Mouse (Mus musculus) hindbrain, embryonic 13.5 days (tissue): ENCODE results near the gene Mapk10. TPM values are rescaled to one million over a fixed set of nuclear protein-coding genes. Genes with fewer than 3 reads are reported as not detected.

Experiments
- ATAC-seq: fragments of 200-750 bp; cut with Nextera tagmentation; 2 replicates; pipeline ENCODE4 v1.8.0; 2017; ENCODE audit warnings: moderate TSS enrichment; ENCODE audit not compliant: low FRiP score
- H3K27ac ChIP-seq: fragments of 300-500 bp; sonication (generic); 2 replicates; pipeline ENCODE4 v1.5.1; 2015; ENCODE audit warnings: inconsistent platforms, mild to moderate bottlenecking, moderate library complexity
- H3K27me3 ChIP-seq: fragments of 300-500 bp; sonication (generic); 2 replicates; pipeline ENCODE4 v1.6.1; 2015; ENCODE audit warnings: mild to moderate bottlenecking, inconsistent platforms
- H3K36me3 ChIP-seq: fragments of 300-500 bp; sonication (generic); 2 replicates; pipeline ENCODE4 v1.6.1; 2015; ENCODE audit warnings: mild to moderate bottlenecking, inconsistent platforms
- H3K4me1 ChIP-seq: fragments of 300-500 bp; sonication (generic); replicated peaks from 2 replicates; pipeline ENCODE4 v1.6.1; 2015; ENCODE audit warnings: inconsistent platforms
- H3K4me2 ChIP-seq: fragments of 300-500 bp; sonication (generic); 2 replicates; pipeline ENCODE4 v1.6.1; 2015; ENCODE audit warnings: inconsistent platforms, mild to moderate bottlenecking, moderate library complexity
- H3K4me3 ChIP-seq: fragments of 300-500 bp; sonication (generic); 2 replicates; pipeline ENCODE4 v1.5.1; 2015; ENCODE audit warnings: mild to moderate bottlenecking, inconsistent platforms
- H3K9ac ChIP-seq: fragments of 300-500 bp; sonication (generic); 2 replicates; pipeline ENCODE4 v1.6.1; 2015; ENCODE audit warnings: mild to moderate bottlenecking, inconsistent platforms
- H3K9me3 ChIP-seq: fragments of 300-500 bp; sonication (generic); 2 replicates; pipeline ENCODE4 v1.6.1; 2016; ENCODE audit warnings: inconsistent platforms
- WGBS: fragments of 180-500 bp; shearing (Covaris S2); methylation state at CpG from one replicate; pipeline ENCODE4 v1.1.7; 2015; 5-methylcytosine and 5-hydroxymethylcytosine counted together
- polyA plus RNA-seq: library from polyadenylated mRNA; unstranded; fragments of >200 nt; fragmentation: Nextera tagmentation; extraction: Ambion mirVana; gene quantifications from 2 replicates; pipeline ENCODE4 v1.2.1, GENCODE M21; 2015

The Mapk10 gene
- polyA plus RNA-seq, result 88.8 and 101 TPM in 2 replicates

DNA sequence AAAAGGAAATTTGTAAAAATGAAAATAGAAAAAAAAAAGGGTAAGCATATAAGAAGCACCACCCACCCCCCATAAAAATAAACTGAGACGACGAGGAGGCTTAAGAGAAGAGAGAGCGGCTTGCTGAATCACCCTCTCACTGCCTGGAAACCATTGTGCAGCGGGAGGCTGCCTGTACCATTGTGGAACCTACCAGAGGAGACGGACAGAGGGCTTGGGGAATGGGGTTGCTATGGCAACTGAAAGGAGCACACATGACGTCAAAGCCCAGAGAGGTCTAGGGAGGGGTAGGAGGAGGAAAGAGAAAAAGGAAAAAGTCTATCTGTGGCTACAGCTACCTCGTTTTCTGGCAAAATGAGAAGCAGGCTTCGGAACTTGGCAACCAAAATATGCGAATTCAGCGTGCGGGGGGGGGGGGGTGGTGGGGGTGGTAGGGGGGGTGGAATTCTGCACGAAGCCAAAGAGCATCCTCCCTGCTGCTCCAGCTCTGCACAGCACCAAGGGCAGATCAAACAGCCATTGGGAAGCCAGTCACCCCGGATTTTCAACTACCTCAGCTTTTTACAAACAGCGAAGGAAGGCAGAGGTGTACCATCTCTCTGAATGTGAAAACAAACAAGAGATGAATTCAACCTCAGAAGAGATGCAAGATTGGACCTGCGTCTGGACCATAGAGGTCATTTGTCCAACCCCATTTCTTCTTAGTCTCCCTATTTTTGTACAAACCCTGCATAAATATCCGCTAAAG, at the start of gene Mapk10:
Gene Mapk10, minus strand, starts transcription at position 234 of the 748 bp plus-strand sequence.
- H3K4me1 ChIP-seq, result peaks cover 33% of the 10 kb centered on the region
- H3K9me3 ChIP-seq, result no peaks in the 10 kb centered on the region; the same call in 1 of the 2 replicates
- H3K27ac ChIP-seq, result peak within 1 kb of the TSS; percentile 95
- peak; percentile 97 for ATAC-seq
- no peaks in the 10 kb centered on the region for H3K27me3 ChIP-seq
- peak within 1 kb of the TSS; percentile 76 for H3K4me2 ChIP-seq
- H3K36me3 ChIP-seq, result no peaks in the 10 kb centered on the region
- peak within 1 kb of the TSS; percentile 64 for H3K4me3 ChIP-seq
- 7% methylated on average over 16 of the region's 16 CpGs for WGBS
- H3K9ac ChIP-seq, result peak within 1 kb of the TSS; percentile 91

- WGBS, result 95% methylated on average over 5 of the region's 5 CpGs
- Histone ChIP-seq H3K4me1 (no peaks in the 10 kb centered on the region), H3K4me3 (no peak overlapping the region), H3K27me3 (no peaks in the 10 kb centered on the region), H3K9me3 (no peaks in the 10 kb centered on the region), H3K4me2 (no peak overlapping the region), H3K36me3 (no peaks in the 10 kb centered on the region), H3K9ac (no peak overlapping the region), H3K27ac (no peak overlapping the region)
- no peak for ATAC-seq
Measured at GRCm38 (mm10) chr5:103256144-103256543, 45.0 kb upstream of the Mapk10 start.

DNA sequence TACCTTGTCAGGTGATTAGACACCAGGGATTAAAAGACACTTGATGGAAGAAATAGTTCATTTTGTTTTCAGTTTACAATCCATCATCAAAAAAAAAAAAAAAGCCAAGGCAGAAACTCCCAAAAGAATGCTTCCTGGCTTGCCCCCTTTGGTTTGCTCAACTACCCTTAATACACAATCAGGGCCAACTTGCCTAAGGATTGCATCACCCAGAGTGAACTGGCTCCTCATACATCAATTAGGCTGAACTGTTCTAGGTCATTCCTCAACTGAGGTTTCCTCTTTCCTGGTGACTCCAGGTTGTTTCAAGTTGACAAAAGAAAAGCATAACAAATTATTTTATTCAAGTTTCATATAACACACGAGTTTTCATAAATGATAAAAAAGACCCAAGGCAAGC, 31.3 kb upstream of the Mapk10 start:
- WGBS, result 88% methylated on average over 1 of the region's 1 CpGs
- no peak for ATAC-seq
- no peak overlapping the region for H3K9ac ChIP-seq
- no peaks in the 10 kb centered on the region for H3K4me1 ChIP-seq
- no peak overlapping the region for H3K4me3 ChIP-seq
- H3K9me3 ChIP-seq, result peaks cover 7% of the 10 kb centered on the region; the same call in 1 of the 2 replicates
- no peaks in the 10 kb centered on the region for H3K27me3 ChIP-seq
- no peak overlapping the region for H3K27ac ChIP-seq
- no peaks in the 10 kb centered on the region for H3K36me3 ChIP-seq
- no peak overlapping the region for H3K4me2 ChIP-seq

DNA sequence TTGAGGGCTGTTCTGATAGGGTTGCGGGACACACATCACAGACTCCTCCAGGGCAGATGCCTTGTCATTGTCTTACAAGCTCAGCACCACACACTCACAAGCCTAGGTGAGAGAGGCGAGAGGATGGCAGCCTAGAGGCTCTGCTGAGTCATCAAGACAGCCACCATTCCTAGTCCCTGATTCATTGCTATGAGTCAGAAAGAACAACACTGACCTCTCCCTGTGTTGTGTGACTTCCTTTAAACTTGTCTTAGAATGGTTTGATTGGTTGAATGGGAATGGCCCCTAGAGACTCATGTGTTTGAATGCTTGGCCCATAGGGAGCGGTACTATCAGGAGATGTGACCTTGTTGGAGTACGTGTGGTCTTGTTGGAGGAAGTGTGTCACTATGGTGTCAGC, 20.7 kb upstream of the Mapk10 start:
- ATAC-seq, result no peak
- H3K27ac ChIP-seq, result no peak overlapping the region
- 89% methylated on average over 4 of the region's 4 CpGs for WGBS

DNA sequence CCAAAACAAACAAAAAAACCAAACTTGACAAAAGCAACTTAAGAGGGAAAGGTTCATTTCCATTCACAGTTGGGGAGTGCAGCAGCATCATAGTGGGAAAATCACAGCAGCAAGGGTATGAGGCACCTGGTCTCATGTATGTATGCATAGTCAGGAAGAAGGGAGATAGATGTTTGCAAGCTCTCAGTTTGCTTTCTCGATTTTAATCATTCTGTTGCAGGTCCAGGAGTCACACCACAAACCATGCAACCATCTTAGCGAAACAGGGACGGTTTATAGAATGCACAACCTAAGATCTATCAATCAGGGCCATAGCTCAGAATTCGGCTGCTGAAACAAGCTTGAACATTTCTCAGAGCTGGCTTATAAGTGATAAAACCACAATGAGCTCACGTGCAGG, 19.2 kb upstream of the Mapk10 start:
- H3K9ac ChIP-seq, result no peak overlapping the region
- no peaks in the 10 kb centered on the region for H3K36me3 ChIP-seq
- ATAC-seq, result no peak
- no peaks in the 10 kb centered on the region for H3K27me3 ChIP-seq
- no peak overlapping the region for H3K4me3 ChIP-seq
- H3K9me3 ChIP-seq, result no peaks in the 10 kb centered on the region
- no peak overlapping the region for H3K27ac ChIP-seq
- 92% methylated on average over 5 of the region's 5 CpGs for WGBS
- no peak overlapping the region for H3K4me2 ChIP-seq
- H3K4me1 ChIP-seq, result no peaks in the 10 kb centered on the region

More for the DNA sequence above, 20.7 kb upstream of the Mapk10 start:
- H3K4me2 ChIP-seq, result no peak overlapping the region
- no peaks in the 10 kb centered on the region for H3K4me1 ChIP-seq
- H3K36me3 ChIP-seq, result no peaks in the 10 kb centered on the region
- no peak overlapping the region for H3K9ac ChIP-seq
- H3K4me3 ChIP-seq, result no peak overlapping the region
- H3K9me3 ChIP-seq, result no peaks in the 10 kb centered on the region
- no peaks in the 10 kb centered on the region for H3K27me3 ChIP-seq

- Histone ChIP-seq H3K4me3 (no peak overlapping the region), H3K27me3 (no peaks in the 10 kb centered on the region), H3K4me1 (no peaks in the 10 kb centered on the region), H3K9ac (no peak overlapping the region), H3K4me2 (no peak overlapping the region), H3K9me3 (no peaks in the 10 kb centered on the region), H3K36me3 (no peaks in the 10 kb centered on the region), H3K27ac (no peak overlapping the region)
- no peak for ATAC-seq
- WGBS, result 73% methylated on average over 3 of the region's 3 CpGs
Measured at GRCm38 (mm10) chr5:103229321-103229720, 18.2 kb upstream of the Mapk10 start.

DNA sequence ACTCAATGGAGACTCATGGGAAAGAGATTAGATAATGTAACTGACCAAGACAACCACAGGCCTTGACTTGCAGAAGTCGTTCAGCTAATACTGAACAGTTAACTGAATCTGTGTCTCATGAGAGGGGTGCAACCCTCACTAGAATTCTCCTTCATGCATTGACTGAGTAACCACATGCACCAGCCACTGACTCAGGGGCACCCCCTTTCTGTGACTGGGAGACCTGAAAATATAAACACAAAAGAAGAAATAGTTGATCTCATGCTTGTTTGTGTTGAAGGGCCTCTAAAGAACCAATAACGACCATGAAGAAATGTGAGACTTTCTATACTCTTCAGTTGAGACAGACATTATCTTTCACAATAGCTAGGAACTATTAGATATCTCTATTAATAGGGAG, 10.9 kb upstream of the Mapk10 start:
- Histone ChIP-seq H3K9me3 (0 out of 2 replicates have a peak, but pooled peaks cover under 1% of the 10 kb centered on the region), H3K36me3 (no peaks in the 10 kb centered on the region), H3K4me2 (no peak overlapping the region), H3K9ac (no peak overlapping the region), H3K27me3 (no peaks in the 10 kb centered on the region), H3K4me1 (no peaks in the 10 kb centered on the region), H3K27ac (no peak overlapping the region), H3K4me3 (no peak overlapping the region)
- no peak for ATAC-seq
- WGBS, result 44% methylated on average over 2 of the region's 2 CpGs

- Histone ChIP-seq H3K4me3 (peak overlapping the region; percentile 64), H3K9ac (peak overlapping the region; percentile 91), H3K36me3 (peaks cover 1% of the 10 kb centered on the region; the same call in 1 of the 2 replicates), H3K27ac (peak overlapping the region; percentile 95), H3K4me1 (peaks cover 35% of the 10 kb centered on the region), H3K9me3 (no peaks in the 10 kb centered on the region; the same call in 1 of the 2 replicates), H3K27me3 (no peaks in the 10 kb centered on the region), H3K4me2 (peak overlapping the region; percentile 76)
- peak; percentile 27; the same call in 1 of the 2 replicates for ATAC-seq
- 8% methylated on average over 6 of the region's 6 CpGs for WGBS
Measured at GRCm38 (mm10) chr5:103210644-103211043, 490 bp downstream of the Mapk10 start.

DNA sequence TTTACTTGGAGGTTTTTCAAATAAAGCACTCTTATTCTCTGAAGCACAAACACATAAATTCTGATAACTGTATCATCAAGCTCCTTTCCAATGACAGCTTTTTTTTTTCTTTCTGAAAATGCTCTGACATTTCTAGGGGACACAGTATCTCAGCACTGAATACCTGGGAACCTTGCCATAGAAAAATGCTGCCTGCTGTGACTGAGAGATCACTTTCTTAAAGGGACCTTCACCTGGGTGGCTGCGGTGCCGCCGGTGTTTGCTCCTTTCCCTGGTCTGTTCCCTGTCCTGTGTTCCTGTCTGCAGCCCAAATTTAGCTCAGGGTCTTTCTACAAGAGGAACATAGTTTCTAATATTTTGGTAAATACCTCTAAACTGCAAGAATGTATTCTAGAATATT, 1.1 kb downstream of the Mapk10 start:
- Histone ChIP-seq H3K4me1 (peaks cover 35% of the 10 kb centered on the region), H3K36me3 (peaks cover 8% of the 10 kb centered on the region; the same call in 1 of the 2 replicates), H3K4me2 (peak overlapping the region; percentile 76), H3K27ac (peak overlapping the region; percentile 95), H3K4me3 (peak overlapping the region; percentile 64), H3K9ac (peak overlapping the region; percentile 91), H3K27me3 (no peaks in the 10 kb centered on the region), H3K9me3 (no peaks in the 10 kb centered on the region; the same call in 1 of the 2 replicates)
- WGBS, result 23% methylated on average over 3 of the region's 3 CpGs
- no peak for ATAC-seq

DNA sequence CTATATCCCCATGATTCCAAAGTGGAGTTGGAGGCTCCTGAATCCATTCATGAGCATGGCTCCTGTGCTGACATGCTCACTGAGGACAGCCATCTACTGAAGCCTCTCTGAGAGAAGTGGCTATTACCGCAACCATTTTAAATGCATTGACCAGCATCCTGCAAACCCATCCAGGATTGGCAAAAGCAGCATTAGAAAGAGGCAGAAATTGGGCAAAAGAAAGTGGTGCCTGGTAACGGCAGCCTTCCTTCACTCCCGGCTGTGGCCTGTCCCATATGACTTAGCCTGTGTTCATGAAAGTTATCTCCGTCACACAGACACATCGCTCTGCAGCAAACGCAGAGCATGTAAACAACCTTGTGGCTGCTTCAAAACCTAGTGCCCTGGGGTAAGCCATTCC, 1.6 kb downstream of the Mapk10 start:
- ATAC-seq, result no peak
- 28% methylated on average over 6 of the region's 6 CpGs for WGBS

DNA sequence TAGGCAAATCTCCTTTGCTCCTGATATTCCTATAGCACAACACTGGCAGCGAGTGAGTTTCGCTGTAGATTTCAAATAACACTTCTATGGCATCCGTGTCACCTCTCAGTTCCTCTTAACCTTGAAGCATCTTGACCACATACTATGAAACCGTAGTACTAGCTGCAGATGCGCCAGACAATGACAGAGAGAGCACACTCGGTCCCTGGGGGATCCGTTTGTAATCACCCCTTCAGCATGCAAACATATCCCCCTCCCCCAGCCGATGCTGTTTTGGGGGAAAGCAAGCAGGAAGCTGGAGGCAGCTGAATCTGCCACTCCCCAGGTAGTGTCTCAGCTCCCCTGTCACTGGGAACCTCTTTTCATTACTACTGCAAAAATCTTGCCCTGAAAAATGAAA, 2.3 kb downstream of the Mapk10 start:
- no peaks in the 10 kb centered on the region for H3K27me3 ChIP-seq
- no peak for ATAC-seq
- 35% methylated on average over 8 of the region's 8 CpGs for WGBS

More for the DNA sequence above, 1.6 kb downstream of the Mapk10 start:
- Histone ChIP-seq H3K27me3 (no peaks in the 10 kb centered on the region), H3K4me3 (peak overlapping the region; percentile 64), H3K9me3 (no peaks in the 10 kb centered on the region; the same call in 1 of the 2 replicates), H3K36me3 (peaks cover 11% of the 10 kb centered on the region; the same call in 1 of the 2 replicates), H3K4me1 (peaks cover 35% of the 10 kb centered on the region), H3K9ac (peak overlapping the region; percentile 91), H3K27ac (peak overlapping the region; percentile 95), H3K4me2 (peak overlapping the region; percentile 76)

DNA sequence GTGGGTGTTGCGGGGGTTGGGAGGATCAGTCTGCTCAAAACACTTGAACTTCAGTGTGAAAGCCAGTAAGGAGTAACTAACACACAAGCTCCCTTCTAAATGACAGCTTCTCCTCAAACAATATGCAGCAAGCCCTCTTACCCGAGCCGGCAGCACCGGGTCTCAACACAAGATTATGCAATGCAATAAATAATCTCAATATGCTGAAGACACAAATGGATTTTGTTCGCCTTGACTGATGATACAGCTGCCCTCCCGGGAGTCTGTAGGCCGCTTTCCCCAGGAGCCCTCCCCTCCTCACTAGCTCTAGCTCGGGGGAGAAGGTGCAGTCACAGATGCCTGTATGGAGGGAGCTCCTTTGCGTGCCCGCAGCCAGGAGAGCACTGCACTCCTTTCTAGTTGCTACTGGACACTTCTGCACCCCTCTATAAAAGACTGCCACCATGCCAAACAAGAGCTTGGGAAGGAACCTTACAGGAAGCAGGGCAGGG, 3.1 kb downstream of the Mapk10 start:
- Histone ChIP-seq H3K4me3 (peak overlapping the region; percentile 64), H3K27ac (peak overlapping the region; percentile 95), H3K27me3 (no peaks in the 10 kb centered on the region), H3K4me2 (peak overlapping the region; percentile 76), H3K36me3 (peaks cover 19% of the 10 kb centered on the region), H3K9me3 (no peaks in the 10 kb centered on the region), H3K4me1 (peaks cover 35% of the 10 kb centered on the region), H3K9ac (peak overlapping the region; percentile 91)
- WGBS, result 35% methylated on average over 10 of the region's 10 CpGs
- no peak for ATAC-seq

More for the DNA sequence above, 2.3 kb downstream of the Mapk10 start:
- Histone ChIP-seq H3K36me3 (peaks cover 15% of the 10 kb centered on the region), H3K9me3 (no peaks in the 10 kb centered on the region), H3K4me1 (peaks cover 35% of the 10 kb centered on the region), H3K4me2 (peak overlapping the region; percentile 76), H3K4me3 (peak overlapping the region; percentile 64), H3K9ac (peak overlapping the region; percentile 91), H3K27ac (peak overlapping the region; percentile 95)
